Mouse (Mus musculus) C2C12 (cell line): Measurements from ENCODE around the gene Wdr74.

Experiments
- CTCF ChIP-seq: IDR thresholded peaks from one replicate; pipeline ENCODE4 v1.5.1; 2011; ENCODE audit not compliant: control insufficient read depth, insufficient read depth, insufficient read length
- USF1 ChIP-seq: IDR thresholded peaks from one replicate; pipeline ENCODE4 v1.6.1; 2011; ENCODE audit warnings: low read depth, mild to moderate bottlenecking, control low read depth, moderate library complexity

- TF ChIP-seq CTCF: no peak
- TF ChIP-seq USF1: no peak
Measured at GRCm38 (mm10) chr19:8713997-8714652, 21.5 kb upstream of the Wdr74 start.
